ENCODE assay signal across 25 mouse cellular contexts in the genomic region with DNA sequence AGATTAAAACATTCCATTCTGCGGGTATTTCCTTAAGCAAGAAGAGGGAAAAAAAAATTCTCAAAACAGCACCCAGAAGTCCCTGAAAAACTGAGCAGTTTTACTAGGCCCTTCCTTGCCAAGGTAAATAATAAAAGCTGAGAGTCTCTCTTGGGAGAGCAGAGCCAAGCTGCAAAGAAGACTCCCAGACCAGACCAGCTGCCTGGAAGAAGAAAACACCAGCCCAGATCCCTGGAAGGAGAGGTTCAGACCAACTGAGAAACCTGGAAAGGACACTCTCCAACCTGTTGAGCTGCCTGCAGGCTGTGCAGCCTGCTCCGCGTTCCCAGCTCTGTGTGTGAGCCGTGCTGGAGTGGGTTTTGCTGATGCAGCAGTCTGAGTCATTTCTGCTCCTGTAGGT. TPM values are rescaled to one million over a fixed set of nuclear protein-coding genes. Genes with fewer than 3 reads are reported as not detected.
DNase-seq lines count a peak whose midpoint lies in the region; ATAC-seq and TF ChIP-seq lines count a peak whose summit lies in the region.
"Had no signal": no experiment of that assay in that cellular context is flagged by ENCODE, and none has a peak within 500 bp of the region (broad histone marks: within the 10 kb centered on the region; RNA-seq: fewer than 3 reads in every experiment).

No protein-coding gene starts in this region.

- no peak overlapping the region for H3K4me3 ChIP-seq in kidney, embryonic 15.5 days (replicated peaks)
- no peak overlapping the region for H3K4me3 ChIP-seq in lung, postnatal 0 days (ENCODE audit: low read depth, low read length)
- no peak overlapping the region for H3K4me3 ChIP-seq in ES-E14 (ENCODE audit: insufficient read depth in 1 of 2, low read depth in 1 of 2, low read length in 2 of 2, poor library complexity in 1 of 2, severe bottlenecking in 1 of 2)
- H3K4me3 ChIP-seq: forebrain, embryonic 13.5 days; heart, adult 2 months had no signal

- TF ChIP-seq EP300 in lung, postnatal 0 days (IDR thresholded peaks at IDR 0.05) = no peak

- H3K36me3 ChIP-seq in kidney, embryonic 15.5 days = no peaks in the 10 kb centered on the region
- H3K36me3 ChIP-seq in lung, postnatal 0 days (ENCODE audit: insufficient read depth, low read length) = no peaks in the 10 kb centered on the region
- no peaks in the 10 kb centered on the region for H3K36me3 ChIP-seq in ES-E14 (ENCODE audit: control insufficient read depth, insufficient read depth, low read length, poor library complexity, severe bottlenecking)

- peaks cover 32% of the 10 kb centered on the region for H3K4me1 ChIP-seq in kidney, embryonic 15.5 days
- no peaks in the 10 kb centered on the region for H3K4me1 ChIP-seq in lung, postnatal 0 days (ENCODE audit: insufficient read depth, low read depth, low read length)
- peaks cover 0 to 9% of the 10 kb centered on the region in 2 experiments; a peak in 1 of 4 replicates for H3K4me1 ChIP-seq in ES-E14 (ENCODE audit: control insufficient read depth in 2 of 2, insufficient read depth in 2 of 2, low read length in 2 of 2, poor library complexity in 1 of 2)
- H3K4me1 ChIP-seq: forebrain, embryonic 13.5 days had no signal

- 0 out of 2 replicates have a peak overlapping the region, but pooled peaks have one; percentile 48 for H3K27ac ChIP-seq in kidney, embryonic 15.5 days
- no peak overlapping the region for H3K27ac ChIP-seq in lung, postnatal 0 days (ENCODE audit: low read length)
- H3K27ac ChIP-seq in ES-E14 (ENCODE audit: insufficient read depth, low read depth, low read length, poor library complexity, severe bottlenecking) = no peak overlapping the region
- H3K27ac ChIP-seq: forebrain, embryonic 13.5 days; heart, adult 2 months; hindbrain, postnatal 0 days; liver, embryonic 14.5 days had no signal

- no peak overlapping the region for H3K4me2 ChIP-seq in kidney, embryonic 15.5 days
- no peak overlapping the region for H3K4me2 ChIP-seq in lung, postnatal 0 days (replicated peaks; ENCODE audit: low read depth, low read length)
- H3K4me2 ChIP-seq: forebrain, embryonic 13.5 days had no signal

- H3K9ac ChIP-seq in kidney, embryonic 15.5 days = no peak overlapping the region
- no peak overlapping the region for H3K9ac ChIP-seq in lung, postnatal 0 days (replicated peaks; ENCODE audit: low read depth)
- H3K9ac ChIP-seq in ES-E14 (ENCODE audit: insufficient read depth, low read depth, low read length, poor library complexity, severe bottlenecking) = no peak overlapping the region
- H3K9ac ChIP-seq: forebrain, embryonic 13.5 days; liver, embryonic 14.5 days had no signal

- in situ Hi-C loops in ES-E14 (cut with MboI; ENCODE audit: low sequenced_read_pairs in 2 of 2, unreplicated experiment in 2 of 2) = no loop called here

- ATAC-seq in cerebellum, adult (ENCODE audit: insufficient number of reproducible peaks, low FRiP score, low TSS enrichment) = no peak
- no peak for ATAC-seq in kidney, embryonic 15.5 days (replicated peaks; ENCODE audit: low FRiP score)
- ATAC-seq in lung, postnatal 0 days = peak; percentile 21; the same call in 1 of the 2 replicates
- ATAC-seq: forebrain, embryonic 13.5 days; hindbrain, postnatal 0 days; midbrain, embryonic 16.5 days had no signal

- no peak for TF ChIP-seq CTCF in lung, postnatal 0 days (IDR thresholded peaks at IDR 0.05)

- peak; percentile 18 for DNase-seq in cerebellum, adult 9-11 months
- no peak for DNase-seq in kidney, postnatal 36 days
- DNase-seq in lung, postnatal 0 days (ENCODE audit: low spot score) = peak; percentile 34
- DNase-seq in lung, postnatal 10 days = no peak
- DNase-seq in ES-E14 (ENCODE audit: low read depth, low spot score) = no peak
- DNase-seq in frontal cortex, adult 2 months (ENCODE audit: extremely low spot score in 1 of 2, low spot score in 1 of 2) = no peak
- DNase-seq: adrenal gland, postnatal 25 days; cerebellum, adult 18-20 months; cerebellum, postnatal 25 days; gastrocnemius, postnatal 14 days; kidney, adult 9 months; kidney, postnatal 4 days; left cerebral cortex, postnatal 4 days; liver; lung, adult 2 months; right cerebral cortex, adult 18-20 months; spleen, adult 18-20 months; thymus, postnatal 25 days had no signal

- H3K27me3 ChIP-seq in kidney, embryonic 15.5 days = peaks cover 34% of the 10 kb centered on the region
- peaks cover 3% of the 10 kb centered on the region; the same call in 1 of the 2 replicates for H3K27me3 ChIP-seq in lung, postnatal 0 days (replicated peaks; ENCODE audit: insufficient read depth, low read length)

- 53% methylated on average over 4 of the region's 4 CpGs for WGBS in kidney, embryonic 15.5 days
- WGBS in lung, postnatal 0 days = 45% methylated on average over 4 of the region's 4 CpGs

- H3K9me3 ChIP-seq in kidney, embryonic 15.5 days (replicated peaks) = no peaks in the 10 kb centered on the region
- H3K9me3 ChIP-seq in lung, postnatal 0 days (ENCODE audit: low read length) = no peaks in the 10 kb centered on the region
- no peaks in the 10 kb centered on the region for H3K9me3 ChIP-seq in ES-E14 (ENCODE audit: control insufficient read depth, insufficient read depth, low read depth, low read length)
- H3K9me3 ChIP-seq: forebrain, embryonic 13.5 days had no signal

TF ChIP-seq in ES-E14, 5 proteins besides CTCF, POLR2A, EP300 and RAD21:
- no peak for TF ChIP-seq ZC3H11A (IDR thresholded peaks at IDR 0.05; ENCODE audit: borderline replicate concordance, low read depth, low read length)
- TF ChIP-seq MAFK (IDR thresholded peaks at IDR 0.05; ENCODE audit: insufficient read depth, low read depth, low read length) = peak; percentile 83
- TF ChIP-seq CHD2 (IDR thresholded peaks at IDR 0.05; ENCODE audit: low read depth, low read length) = no peak
- no peak for TF ChIP-seq ZNF384 (IDR thresholded peaks at IDR 0.05; ENCODE audit: low read depth, low read length)
- TF ChIP-seq HCFC1 (IDR thresholded peaks at IDR 0.05; ENCODE audit: borderline replicate concordance, insufficient read depth, low read length) = no peak

RNA-seq across cellular contexts. Expression of a gene that starts 7.2 kb away (rescaled TPM):
- 9.5 and 10.1 TPM in 2 replicates for polyA plus RNA-seq in kidney, embryonic 15.5 days (2015; fragmentation: Nextera tagmentation; extraction: Ambion mirVana)
- polyA plus RNA-seq in lung, postnatal 0 days (2015; fragmentation: Nextera tagmentation; extraction: Ambion mirVana) = 6.5 and 7.0 TPM in 2 replicates
- total RNA-seq in ES-E14 (2012; rRNA removed) = 44.4 and 46.0 TPM in 2 replicates
- polyA plus RNA-seq in frontal cortex, adult 2 months (2012; rRNA removed) = 85.2 and 88.4 TPM in 2 replicates

RNA-seq across cellular contexts. Expression of a gene that starts 24.6 kb away (rescaled TPM):
- polyA plus RNA-seq in kidney, embryonic 15.5 days (2015; fragmentation: Nextera tagmentation; extraction: Ambion mirVana) = 615 and 646 TPM in 2 replicates
- 334 and 385 TPM in 2 replicates for polyA plus RNA-seq in lung, postnatal 0 days (2015; fragmentation: Nextera tagmentation; extraction: Ambion mirVana)
- 364 and 381 TPM in 2 replicates for total RNA-seq in ES-E14 (2012; rRNA removed)
- 200 and 230 TPM in 2 replicates for polyA plus RNA-seq in frontal cortex, adult 2 months (2012; rRNA removed)

RNA-seq across cellular contexts. Expression of a gene that starts 24.7 kb away (rescaled TPM):
- polyA plus RNA-seq in kidney, embryonic 15.5 days (2015; fragmentation: Nextera tagmentation; extraction: Ambion mirVana) = 6.3 and 6.4 TPM in 2 replicates
- 2.0 and 2.4 TPM in 2 replicates for polyA plus RNA-seq in lung, postnatal 0 days (2015; fragmentation: Nextera tagmentation; extraction: Ambion mirVana)
- total RNA-seq in ES-E14 (2012; rRNA removed) = 4.9 and 5.8 TPM in 2 replicates
- 35.2 and 35.5 TPM in 2 replicates for polyA plus RNA-seq in frontal cortex, adult 2 months (2012; rRNA removed)

RNA-seq across cellular contexts. Expression of a gene that starts 41.2 kb away (rescaled TPM):
- polyA plus RNA-seq in kidney, embryonic 15.5 days (2015; fragmentation: Nextera tagmentation; extraction: Ambion mirVana) = 3.5 and 3.9 TPM in 2 replicates
- 2.8 and 3.5 TPM in 2 replicates for polyA plus RNA-seq in lung, postnatal 0 days (2015; fragmentation: Nextera tagmentation; extraction: Ambion mirVana)
- 19.0 and 26.3 TPM in 2 replicates for total RNA-seq in ES-E14 (2012; rRNA removed)
- polyA plus RNA-seq in frontal cortex, adult 2 months (2012; rRNA removed) = 14.1 and 15.1 TPM in 2 replicates

RNA-seq across cellular contexts. Expression of a gene that starts 52.8 kb away (rescaled TPM):
- polyA plus RNA-seq in kidney, embryonic 15.5 days (2015; fragmentation: Nextera tagmentation; extraction: Ambion mirVana) = 26.4 TPM in 2 replicates
- polyA plus RNA-seq in lung, postnatal 0 days (2015; fragmentation: Nextera tagmentation; extraction: Ambion mirVana) = 18.7 and 18.9 TPM in 2 replicates
- total RNA-seq in ES-E14 (2012; rRNA removed) = 33.9 and 35.3 TPM in 2 replicates
- polyA plus RNA-seq in frontal cortex, adult 2 months (2012; rRNA removed) = 28.8 and 31.5 TPM in 2 replicates

Comparison
In these comparisons a context has a peak if more than half of its experiments do, and no peak if none do; other contexts are left out.
1. DNase-seq: peak in cerebellum, adult 9-11 months (single experiment) and lung, postnatal 0 days (single experiment); none in kidney, postnatal 36 days (0 of 2), lung, postnatal 10 days (single experiment), ES-E14 (single experiment) and frontal cortex, adult 2 months (0 of 2).